Mouse (Mus musculus) olfactory bulb, adult 2 months (tissue): ENCODE measurements at regions not wholly inside any gene's neighbourhood (a gene's known extent, or its start where the extent isn't known, plus 50 kb on each side); places are given as distances from the start of the nearest gene placed in this dataset.

Experiments used
- CTCF ChIP-seq: fragments of 200-500 bp; IDR thresholded peaks from 2 replicates; pipeline ENCODE4 v1.5.1; 2012; ENCODE audit warnings: low read depth, mild to moderate bottlenecking, low read length, moderate library complexity; ENCODE audit not compliant: insufficient read depth
- POLR2A ChIP-seq: fragments of 200-500 bp; IDR thresholded peaks from 2 replicates; pipeline ENCODE4 v1.6.1; 2012; ENCODE audit warnings: mild to moderate bottlenecking, low read depth, low read length, moderate library complexity; ENCODE audit not compliant: insufficient read depth

GRCm38 (mm10) chr10:99555658-99556352 lies 203.7 kb downstream of the Csl start:
- TF ChIP-seq CTCF (no peak), POLR2A (no peak)
